In the genomic region with DNA sequence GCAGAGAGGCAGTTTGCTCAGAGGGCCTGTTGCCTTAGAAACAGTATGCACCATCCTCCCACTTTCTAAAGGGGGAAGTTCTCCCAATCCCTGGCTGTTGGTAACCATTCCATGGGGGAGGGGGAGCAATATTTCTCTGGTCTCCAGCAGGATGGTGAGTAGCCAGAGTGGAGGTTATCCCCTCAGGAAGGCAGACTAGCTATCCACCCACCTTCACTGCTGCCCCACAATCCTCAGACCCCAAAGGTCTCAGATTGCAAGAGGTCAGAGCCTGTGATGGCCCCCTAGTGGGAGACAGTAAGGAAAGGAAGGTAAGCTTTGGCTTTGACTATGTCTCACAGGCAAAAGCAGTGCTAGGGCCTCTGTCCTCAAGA, we compare ENCODE assay signal across 9 mouse cellular contexts. TPM values are rescaled to one million over a fixed set of nuclear protein-coding genes. Genes with fewer than 3 reads are reported as not detected.
DNase-seq lines count a peak whose midpoint lies in the region; ATAC-seq lines count a peak whose summit lies in the region.
"Had no signal": no experiment of that assay in that cellular context is flagged by ENCODE, and none has a peak within 500 bp of the region (broad histone marks: within the 10 kb centered on the region; RNA-seq: fewer than 3 reads in every experiment).

No protein-coding gene starts in this region.

- H3K4me3 ChIP-seq in heart, embryonic 13.5 days, result no peak overlapping the region

- no peaks in the 10 kb centered on the region for H3K9me3 ChIP-seq in heart, embryonic 13.5 days

- peak overlapping the region; percentile 52; the same call in 1 of the 2 replicates for H3K9ac ChIP-seq in heart, embryonic 13.5 days

- no peak for ATAC-seq in heart, embryonic 13.5 days (ENCODE audit: extremely low read depth, insufficient number of reproducible peaks, low FRiP score, low TSS enrichment)

- 0 out of 2 replicates have a peak overlapping the region, but pooled peaks have one; percentile 1 for H3K4me2 ChIP-seq in heart, embryonic 13.5 days

- peaks cover 81% of the 10 kb centered on the region for H3K4me1 ChIP-seq in heart, embryonic 13.5 days

- H3K36me3 ChIP-seq in heart, embryonic 13.5 days, result peaks cover 19% of the 10 kb centered on the region

- H3K27ac ChIP-seq in heart, embryonic 13.5 days (replicated peaks), result peak overlapping the region; percentile 38

- DNase-seq in heart, adult 8-10 months (ENCODE audit: low spot score), result no peak
- peak; percentile 47 for DNase-seq in A20 (ENCODE audit: low read depth, low spot score)
- DNase-seq in cerebellum, adult 9-10 months, result peak; percentile 57
- DNase-seq in induced T-regulatory cell, adult 2 months (ENCODE audit: low read depth), result peak; percentile 33
- no peak for DNase-seq in spleen, postnatal 14 days (ENCODE audit: low spot score in 2 of 2)
- no peak for DNase-seq in kidney, postnatal 14 days
- no peak for DNase-seq in urinary bladder, postnatal 25 days (ENCODE audit: low spot score)

- H3K27me3 ChIP-seq in heart, embryonic 13.5 days (replicated peaks), result no peaks in the 10 kb centered on the region

RNA-seq across cellular contexts. Expression of a gene that starts 5.3 kb away (rescaled TPM):
- 246 and 255 TPM in 2 replicates for polyA plus RNA-seq in heart, embryonic 13.5 days (2015; fragmentation: Nextera tagmentation; extraction: Ambion mirVana)
- 10 to 100 TPM; 56.7 to 61.6 (median 58.2) TPM for total RNA-seq in heart, adult 8-10 months (2022)

RNA-seq across cellular contexts. Expression of a gene that starts 28.9 kb away (rescaled TPM):
- 0.19 TPM in 1 of 2 replicates, not detected in the other for polyA plus RNA-seq in heart, embryonic 13.5 days (2015; fragmentation: Nextera tagmentation; extraction: Ambion mirVana)
- total RNA-seq in heart, adult 8-10 months (2022), result not detected
- polyA plus RNA-seq: embryonic facial prominence, embryonic 11.5 days had no signal

Comparison
In these comparisons a context has a peak if more than half of its experiments do, and no peak if none do; other contexts are left out.
1. DNase-seq: peak in A20 (single experiment), cerebellum, adult 9-10 months (single experiment) and induced T-regulatory cell, adult 2 months (single experiment); none in heart, adult 8-10 months (single experiment), spleen, postnatal 14 days (0 of 2), kidney, postnatal 14 days (single experiment) and urinary bladder, postnatal 25 days (single experiment).